Mouse (Mus musculus): ENCODE data around the gene Cntn4.

Cntn4 gene

DNA sequence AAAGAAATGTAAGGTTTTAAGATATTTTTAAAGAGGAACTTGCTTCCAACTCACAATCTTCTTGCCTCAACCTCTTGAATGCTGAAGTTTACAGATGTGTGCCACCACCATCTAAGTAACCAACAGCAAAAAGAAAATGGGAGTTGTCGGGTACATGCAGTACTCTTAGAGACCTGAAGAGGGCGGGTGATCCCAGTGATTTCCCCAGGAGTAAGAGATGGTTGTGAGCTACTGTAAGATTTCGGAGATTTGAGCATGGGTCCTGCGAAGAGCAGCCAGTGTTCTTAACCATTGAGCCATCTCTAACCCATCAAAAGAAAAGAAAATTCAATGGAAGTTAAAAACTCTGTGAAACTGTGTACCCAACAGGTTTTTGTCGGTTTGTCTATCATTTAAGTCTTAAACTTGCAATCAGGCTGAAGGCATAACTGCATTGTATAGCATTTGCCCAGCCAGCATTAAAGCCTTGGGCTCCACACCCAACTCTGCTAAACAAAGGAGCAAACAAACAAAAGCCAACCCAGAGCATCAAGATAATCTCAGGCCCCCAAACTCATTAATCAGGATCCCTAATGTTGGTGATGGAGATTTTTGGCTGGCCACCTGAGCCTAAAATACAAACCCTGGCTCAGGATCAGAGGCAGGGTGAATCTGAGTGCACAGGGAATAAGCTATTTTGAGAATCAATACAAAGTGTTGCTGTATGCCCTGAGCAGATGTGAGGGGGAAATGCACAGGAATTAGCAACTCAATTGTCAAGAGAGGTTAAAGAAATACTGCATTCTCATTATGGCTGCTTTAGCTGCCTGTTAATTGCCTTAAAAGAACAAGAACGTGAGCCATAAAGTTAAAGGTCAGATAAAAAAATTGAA lies 986.6 kb downstream of the Cntn4 start:
- peak; percentile 66 for DNase-seq (ENCODE audit: low read depth)

DNA sequence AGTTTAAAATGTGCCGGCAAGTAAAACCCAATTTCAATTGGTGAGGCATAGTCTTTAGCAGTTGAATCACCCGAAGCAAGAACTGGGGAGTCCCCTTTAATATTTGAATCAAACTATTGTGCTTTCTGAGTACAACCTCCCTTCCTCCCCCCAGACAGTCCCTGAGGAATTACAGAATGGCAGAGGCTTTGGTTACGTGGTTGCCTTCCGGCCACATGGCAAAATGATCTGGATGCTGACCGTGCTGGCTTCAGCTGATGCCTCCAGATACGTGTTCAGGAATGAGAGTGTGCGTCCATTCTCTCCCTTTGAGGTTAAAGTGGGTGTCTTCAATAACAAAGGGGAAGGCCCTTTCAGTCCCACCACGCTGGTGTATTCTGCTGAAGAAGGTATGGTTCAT lies 998.1 kb downstream of the Cntn4 start:
- no peak for DNase-seq (ENCODE audit: low read depth)

DNA sequence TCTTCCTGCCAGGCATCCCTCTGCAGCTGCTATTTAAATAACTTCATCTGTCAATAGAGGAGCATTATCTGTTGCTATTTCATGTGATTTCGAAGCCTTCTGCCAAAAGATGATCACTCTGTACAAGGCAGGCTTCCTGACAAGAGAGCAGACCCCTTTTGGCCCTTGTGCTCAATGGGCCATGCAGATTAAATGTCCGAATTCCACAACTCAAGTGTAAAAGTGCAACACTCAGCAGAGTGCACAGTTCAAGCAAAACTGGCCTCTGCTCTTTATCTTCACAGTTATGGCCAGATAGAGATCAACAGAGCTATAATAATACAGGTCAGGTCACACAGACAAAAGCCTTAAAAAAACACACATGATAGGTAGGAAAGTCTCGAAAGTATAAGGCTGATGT lies 1024.5 kb downstream of the Cntn4 start:
- no peak for DNase-seq (ENCODE audit: low read depth)

DNA sequence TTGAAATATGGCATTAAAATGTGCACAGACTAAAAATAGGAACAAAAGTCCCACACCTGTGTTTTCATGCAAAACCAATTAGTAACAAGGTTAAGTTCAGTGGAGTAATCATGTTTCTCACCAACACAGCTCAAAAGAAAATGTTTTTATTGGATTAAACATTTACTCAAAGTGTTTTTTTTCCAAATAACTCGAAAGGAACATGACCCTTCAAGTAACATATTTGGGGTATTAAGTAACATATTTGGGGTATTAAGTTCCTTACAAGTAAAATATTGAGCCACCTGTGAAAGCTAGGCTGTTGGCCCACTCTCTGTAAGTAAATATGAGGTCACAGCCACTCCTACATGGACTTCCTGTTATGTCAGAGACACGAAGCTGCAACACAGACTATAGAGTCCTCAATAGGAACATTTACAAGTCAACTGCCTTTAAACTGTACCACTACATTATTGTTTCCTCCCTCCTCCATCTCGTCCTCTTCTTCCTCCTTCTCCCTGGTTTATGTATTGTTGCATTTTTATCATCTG lies 1028.1 kb downstream of the Cntn4 start:
- no peak for DNase-seq (ENCODE audit: low read depth)

- peak; percentile 1 for DNase-seq (ENCODE audit: low read depth)
Measured at GRCm38 (mm10) chr6:106725642-106726041, 1048.2 kb downstream of the Cntn4 start.

DNA sequence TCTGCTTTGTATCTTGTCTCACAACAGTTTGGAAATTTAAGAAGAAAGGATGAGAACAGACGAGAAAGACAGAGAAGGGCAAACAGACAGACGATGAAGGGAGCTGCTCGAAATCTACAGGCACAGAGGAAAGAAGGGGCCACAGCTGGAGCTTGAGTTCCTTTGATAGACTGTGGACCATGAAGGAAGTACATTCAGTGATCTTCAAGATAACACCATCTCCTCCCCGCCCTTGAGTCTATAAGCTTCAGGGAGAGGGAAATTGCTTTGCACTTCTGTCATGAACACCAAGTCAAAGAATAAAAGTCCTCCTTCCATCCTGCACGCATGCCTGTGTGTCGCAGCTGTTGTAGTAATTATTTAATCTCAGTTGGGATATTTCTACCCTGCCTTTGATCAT lies 1048.6 kb downstream of the Cntn4 start:
- peak; percentile 3 for DNase-seq (ENCODE audit: low read depth)

DNA sequence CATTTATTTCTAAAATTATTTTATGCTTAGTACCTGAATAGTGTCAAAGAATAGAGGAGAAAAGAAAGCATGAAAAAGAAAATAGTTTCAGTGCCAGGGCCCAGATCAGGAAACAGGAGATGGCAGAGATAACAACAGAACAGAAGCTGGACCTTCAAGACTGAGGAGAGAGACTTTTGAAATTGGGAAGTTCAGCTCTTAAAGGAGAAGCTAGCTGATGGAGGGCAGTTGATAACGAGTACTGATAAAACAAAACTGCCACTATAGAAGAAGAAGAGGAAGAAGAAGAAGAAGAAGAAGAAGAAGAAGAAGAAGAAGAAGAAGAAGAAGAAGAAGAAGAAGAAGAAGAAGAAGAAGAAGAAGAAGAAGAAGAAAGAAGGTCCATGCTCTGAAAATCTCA lies 1050.2 kb downstream of the Cntn4 start:
- DNase-seq (ENCODE audit: low read depth) = no peak

DNA sequence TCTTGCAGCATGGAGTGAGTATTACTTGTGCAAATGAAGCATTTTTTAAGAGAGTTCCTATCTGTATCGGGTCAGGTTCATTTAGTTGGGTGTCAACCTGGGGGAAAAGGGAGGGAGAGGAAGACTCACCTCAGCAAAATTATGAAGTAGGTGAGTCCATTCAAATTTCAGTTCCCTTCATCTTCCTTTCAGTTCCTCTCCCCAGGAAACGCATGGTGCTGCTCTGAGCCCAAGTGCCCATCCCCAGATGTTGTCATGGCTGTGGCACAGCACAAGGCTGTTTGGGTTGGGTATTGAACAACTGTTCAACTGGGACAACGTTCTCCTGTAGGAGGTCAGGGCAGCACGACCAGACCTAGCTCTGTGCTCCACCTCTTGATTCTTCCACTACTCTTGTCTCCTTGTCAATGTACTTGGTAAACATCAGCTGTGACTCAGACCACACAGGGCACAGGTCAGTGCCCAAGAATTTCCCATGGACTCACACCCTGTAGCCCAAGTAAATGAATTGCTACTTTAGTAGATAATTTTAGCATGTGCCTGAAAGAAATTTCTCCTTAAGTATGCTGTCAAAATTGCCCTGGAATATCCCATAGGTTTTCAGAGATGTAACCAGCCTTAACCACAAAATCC lies 1052.3 kb downstream of the Cntn4 start:
- DNase-seq (ENCODE audit: low read depth) = no peak

- DNase-seq (ENCODE audit: low read depth) = no peak
Measured at GRCm38 (mm10) chr6:106732563-106732962, 1055.1 kb downstream of the Cntn4 start.

DNA sequence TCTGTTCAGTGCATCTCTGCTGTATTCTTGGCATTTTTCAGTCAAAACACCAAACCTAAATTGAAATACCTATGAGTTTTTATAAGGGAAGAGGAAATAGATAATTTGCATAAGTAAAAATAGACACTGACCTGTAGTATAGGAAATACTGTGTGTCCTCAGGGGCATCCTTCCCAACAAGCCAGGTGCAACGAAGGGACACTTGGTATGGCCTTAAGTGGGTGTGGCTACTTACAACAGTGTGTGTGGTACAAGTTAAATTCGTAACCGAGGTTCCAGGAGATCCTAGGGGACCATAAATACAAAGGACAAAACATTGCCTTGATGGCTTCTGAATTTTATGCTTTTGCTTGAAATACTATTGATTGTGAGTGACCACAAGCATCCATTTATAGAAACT lies 1060.8 kb downstream of the Cntn4 start:
- DNase-seq (ENCODE audit: low read depth) = no peak

DNA sequence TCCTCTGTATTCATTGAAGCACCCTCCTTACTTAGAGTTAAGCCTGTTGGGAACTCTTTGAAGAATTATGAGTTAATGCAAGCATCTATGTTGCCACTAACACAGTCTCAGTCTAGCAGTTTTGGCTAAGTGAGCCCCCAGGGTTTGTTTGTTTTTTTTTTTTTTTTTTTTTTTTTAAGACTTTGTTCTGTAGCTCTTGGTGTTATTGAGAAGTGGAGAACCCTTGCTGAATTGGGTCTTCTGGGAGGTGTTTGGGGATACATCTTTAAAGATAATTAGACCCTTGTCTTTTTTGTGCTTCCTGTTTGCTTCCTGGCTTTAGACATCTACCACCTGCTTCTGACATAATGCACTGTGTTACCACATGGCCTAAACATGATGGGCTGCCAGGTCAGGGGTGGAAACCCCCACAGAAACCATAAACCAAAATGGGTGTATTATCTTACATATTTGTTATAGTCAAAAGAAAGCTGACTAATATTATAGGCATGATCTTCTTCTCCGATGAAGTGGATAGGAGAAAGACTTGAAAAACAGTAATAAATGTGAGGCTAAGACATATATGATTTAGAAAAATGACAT lies 1062.9 kb downstream of the Cntn4 start:
- no peak for DNase-seq (ENCODE audit: low read depth)

DNA sequence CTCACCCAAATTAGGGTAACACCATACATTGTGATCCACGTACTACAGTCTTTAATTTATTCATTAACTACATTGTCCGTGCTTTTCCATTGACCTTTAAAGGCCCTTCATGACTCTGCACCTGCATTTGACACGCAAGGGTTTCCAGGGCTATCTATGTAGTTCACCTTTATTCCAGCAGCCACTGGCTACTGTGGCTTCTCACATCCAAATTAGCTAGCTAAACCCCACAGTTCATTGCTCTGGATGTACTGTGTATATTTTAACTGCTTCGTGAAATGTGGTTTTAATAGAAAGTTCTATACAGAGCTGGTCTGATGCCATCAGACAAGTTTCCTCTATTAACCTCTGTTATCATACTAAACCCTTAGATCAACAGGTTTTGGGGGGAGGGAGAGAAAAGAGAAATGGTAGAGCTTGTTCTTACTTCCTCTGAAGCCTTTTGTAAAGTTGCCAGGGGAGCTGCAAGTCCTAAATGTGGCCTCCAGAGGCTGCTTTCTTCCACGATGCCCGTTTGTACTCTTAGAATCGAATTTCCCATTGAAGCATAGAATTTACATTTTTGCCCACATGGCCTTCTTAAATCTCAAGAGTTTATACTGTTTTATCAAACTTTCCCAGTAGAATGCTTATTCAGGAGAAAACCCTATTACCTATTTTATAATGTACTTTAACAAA lies 1066.2 kb downstream of the Cntn4 start:
- no peak for DNase-seq (ENCODE audit: low read depth)

DNA sequence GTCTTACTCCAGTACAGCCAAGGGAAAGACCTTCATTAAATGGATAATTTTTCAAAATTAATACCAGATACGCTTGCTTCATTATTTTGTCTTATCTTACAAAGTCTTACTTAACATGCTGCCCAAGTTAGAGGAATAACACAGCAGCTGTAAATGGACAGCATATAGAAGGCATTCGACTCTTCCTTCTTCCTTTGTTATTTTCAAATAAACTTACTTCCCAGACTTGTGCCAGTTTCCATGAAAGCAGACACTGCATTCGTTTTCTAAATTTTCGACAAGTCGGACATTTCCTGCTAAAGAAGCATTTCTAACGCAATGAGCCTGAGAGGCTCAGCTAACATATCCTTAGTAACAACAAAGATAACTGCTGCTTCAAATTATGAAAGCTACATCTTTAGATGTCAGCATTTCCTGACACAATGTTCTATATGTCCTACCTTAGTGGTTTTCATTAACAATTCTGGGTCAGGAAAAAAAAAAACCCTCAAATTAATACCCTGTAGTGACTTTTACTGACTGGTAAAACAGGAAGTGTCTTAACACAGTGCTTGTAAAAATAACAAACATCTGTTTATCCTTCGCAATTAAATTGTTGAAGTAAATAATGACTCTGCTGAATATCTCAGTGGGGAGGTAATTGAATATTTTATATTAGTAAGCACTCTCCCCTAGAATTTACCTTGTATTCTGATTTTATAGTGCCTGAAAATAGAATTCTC lies 1068.4 kb downstream of the Cntn4 start:
- no peak for DNase-seq (ENCODE audit: low read depth)

DNA sequence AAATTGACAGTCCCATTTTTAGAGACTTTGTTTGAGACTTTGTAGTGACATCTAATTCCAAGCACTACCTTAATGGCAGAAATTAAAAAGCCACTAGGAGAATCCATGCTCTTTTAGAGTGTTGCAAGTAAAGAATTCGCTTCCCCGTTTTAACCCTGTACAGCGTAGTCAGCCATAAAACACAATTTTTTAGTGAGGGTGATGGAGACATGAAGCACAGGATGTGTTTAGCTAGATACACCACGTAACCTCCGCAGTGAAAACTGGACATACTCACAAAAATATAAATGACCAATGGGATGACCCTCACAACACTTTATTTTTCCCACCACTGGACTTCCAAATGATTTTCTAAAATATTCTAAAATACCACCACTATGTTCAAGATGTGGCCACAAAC lies 1069.8 kb downstream of the Cntn4 start:
- DNase-seq (ENCODE audit: low read depth) = no peak

DNA sequence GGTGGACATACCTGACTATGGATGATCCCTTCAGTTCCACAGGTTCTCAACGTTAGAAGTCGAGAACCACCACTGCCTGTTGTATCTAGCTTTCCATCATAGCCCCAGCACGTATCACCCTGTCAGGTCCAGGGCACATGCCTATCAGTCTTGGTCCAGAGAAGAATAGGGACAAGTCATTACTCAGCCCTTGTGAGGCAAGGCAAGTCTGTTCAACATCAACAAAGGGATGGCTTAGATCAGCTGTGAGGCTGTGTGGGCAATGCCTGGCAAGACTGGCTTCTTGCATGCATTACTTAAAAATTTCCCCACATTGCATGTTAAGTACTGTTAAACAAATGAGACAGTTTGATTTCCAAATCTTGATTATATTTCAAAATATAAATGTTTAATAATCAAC lies 1070.3 kb downstream of the Cntn4 start:
- DNase-seq (ENCODE audit: low read depth) = no peak
